Mouse (Mus musculus): ENCODE results near the gene Sprr2h.

DNA sequence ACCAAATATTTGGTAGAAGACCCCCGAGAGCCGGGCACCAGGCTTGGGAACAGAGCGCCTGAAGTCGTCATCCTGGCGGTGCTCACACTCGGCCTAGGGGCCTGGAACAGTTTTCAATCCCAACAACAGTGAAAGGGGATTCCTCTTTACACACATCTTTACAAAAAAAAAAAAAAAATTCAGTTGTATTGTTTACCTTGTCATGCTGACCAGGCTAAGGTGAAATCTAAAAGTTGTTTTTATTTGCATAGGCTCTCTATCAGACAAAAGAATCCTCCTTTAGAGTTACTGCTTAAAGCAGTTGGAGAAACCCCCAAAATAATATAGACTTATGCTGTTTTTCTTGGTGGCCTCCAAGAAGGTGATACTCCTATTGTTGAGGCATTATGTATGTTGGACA, 43.8 kb downstream of the Sprr2h start, which contains the start of gene Gm9774:
- no peak for TF ChIP-seq EP300 (IDR thresholded peaks at IDR 0.05; ENCODE audit: low read depth)
- TF ChIP-seq CTCF (IDR thresholded peaks at IDR 0.05; ENCODE audit: low read depth), result no peak
